Mouse (Mus musculus): ENCODE measurements at regions not wholly inside any gene's neighbourhood (a gene's known extent, or its start where the extent isn't known, plus 50 kb on each side); places are given as distances from the start of the nearest gene placed in this dataset.

GRCm38 (mm10) chr7:136501094-136501493 lies 393.3 kb upstream of the Mgmt start:
- TF ChIP-seq MYOG (IDR thresholded peaks at IDR 0.05; ENCODE audit: control insufficient read depth in 1 of 3, insufficient read depth in 1 of 3, insufficient read length in 2 of 3, low read depth in 2 of 3) (no peak), POLR2AphosphoS2 (IDR thresholded peaks at IDR 0.05; ENCODE audit: insufficient read length, low read depth) (no peak), POLR2A (IDR thresholded peaks at IDR 0.05; ENCODE audit: insufficient read length, low read depth) (no peak), E2F4 (IDR thresholded peaks at IDR 0.05; ENCODE audit: insufficient read depth) (no peak), SRF (IDR thresholded peaks at IDR 0.05; ENCODE audit: control insufficient read depth, insufficient read length, low read depth) (no peak), MYOD1 (IDR thresholded peaks at IDR 0.05; ENCODE audit: control insufficient read depth in 1 of 3, insufficient read length in 2 of 3, low read depth in 2 of 3) (no peak), USF1 (IDR thresholded peaks at IDR 0.05; ENCODE audit: low read depth) (no peak), CEBPB (IDR thresholded peaks at IDR 0.05; ENCODE audit: insufficient read depth, poor library complexity, severe bottlenecking) (no peak)

Measured in myocyte (in vitro differentiated cells).